ENCODE assay signal across 8 mouse cellular contexts in genomic region chr6:134700451-134701210, GRCm38 (mm10).
DNase-seq lines count a peak whose midpoint lies in the region; ATAC-seq lines count a peak whose summit lies in the region.

No protein-coding gene starts in this region.

- no peaks in the 10 kb centered on the region for H3K36me3 ChIP-seq in liver, embryonic 12.5 days

- ATAC-seq in liver, embryonic 12.5 days = peak; percentile 40; the same call in 1 of the 2 replicates

- no peaks in the 10 kb centered on the region for H3K27me3 ChIP-seq in liver, embryonic 12.5 days (replicated peaks)

- H3K4me3 ChIP-seq in liver, embryonic 12.5 days = no peak overlapping the region

- 54% methylated on average over 8 of the region's 8 CpGs for WGBS in liver, embryonic 12.5 days (ENCODE audit: insufficient replicate concordance)

- H3K4me1 ChIP-seq in liver, embryonic 12.5 days = peaks cover 16% of the 10 kb centered on the region

- intact Hi-C loops in heart, postnatal 10 days (cut with DNase I) = no loop called here

- H3K27ac ChIP-seq in liver, embryonic 12.5 days = no peak overlapping the region

- DNase-seq in heart, adult 11 months = peak; percentile 97
- no peak for DNase-seq in heart, postnatal 10 days
- peak; percentile 16 for DNase-seq in MN1 (ENCODE audit: low spot score)
- peak; percentile 39 to 44 for DNase-seq in heart, adult 9 months (ENCODE audit: low spot score in 2 of 2)
- peak; percentile 94 for DNase-seq in retina, postnatal 1 day
- no peak for DNase-seq in c-Kit-positive CD71-positive TER-119-positive erythroid progenitor cells, embryonic 14.5 days (ENCODE audit: low spot score)
- no peak for DNase-seq in frontal cortex, postnatal 10 days (ENCODE audit: low spot score in 2 of 2)

- no peak overlapping the region for H3K9ac ChIP-seq in liver, embryonic 12.5 days

- H3K9me3 ChIP-seq in liver, embryonic 12.5 days (replicated peaks) = no peaks in the 10 kb centered on the region

- H3K4me2 ChIP-seq in liver, embryonic 12.5 days = no peak overlapping the region

Comparison
In these comparisons a context has a peak if more than half of its experiments do, and no peak if none do; other contexts are left out.
1. DNase-seq: peak in heart, adult 11 months (single experiment), MN1 (single experiment), heart, adult 9 months (2 of 2) and retina, postnatal 1 day (single experiment); none in heart, postnatal 10 days (0 of 2), c-Kit-positive CD71-positive TER-119-positive erythroid progenitor cells, embryonic 14.5 days (single experiment) and frontal cortex, postnatal 10 days (0 of 2).